Mouse (Mus musculus) MEL (cell line): ENCODE measurements around the gene Defb26. TPM values are rescaled to one million over a fixed set of nuclear protein-coding genes. Genes with fewer than 3 reads are reported as not detected.

Experiments
- DNase-seq: peaks from one replicate; pipeline ENCODE4 v3.0.0; 2011; ENCODE audit warnings: low read depth, low spot score
- H3K27ac ChIP-seq: 2 replicates; pipeline ENCODE4 v1.5.1; 2012; ENCODE audit warnings: low read depth, mild to moderate bottlenecking, control low read depth, low read length, moderate library complexity; ENCODE audit not compliant: control insufficient read depth
- H3K27me3 ChIP-seq, 2 experiments: fragments of 150-350 bp in 1 of 2; sonication (generic) in 1 of 2; 2 replicates each; pipeline ENCODE4 v1.6.1; 2012; ENCODE audit warnings: low read length in 2 of 2, mild to moderate bottlenecking in 2 of 2, improper control_type of control experiment in 1 of 2, moderate library complexity in 1 of 2; ENCODE audit not compliant: insufficient read depth in 2 of 2, control insufficient read depth in 1 of 2
- H3K36me3 ChIP-seq, 2 experiments: 2 replicates each; pipeline ENCODE4 v1.6.1; 2012 to 2014; ENCODE audit warnings: low read length in 2 of 2, improper control_type of control experiment in 1 of 2, inconsistent platforms in 1 of 2, mild to moderate bottlenecking in 1 of 2; ENCODE audit not compliant: insufficient read depth in 2 of 2, control insufficient read depth in 1 of 2
- H3K4me1 ChIP-seq, 2 experiments: fragments of 150-350 bp in 1 of 2; sonication (generic) in 1 of 2; 2 replicates each; pipeline ENCODE4 v1.6.1; 2012; ENCODE audit warnings: low read length in 2 of 2, improper control_type of control experiment in 1 of 2, mild to moderate bottlenecking in 1 of 2; ENCODE audit not compliant: insufficient read depth in 2 of 2, control insufficient read depth in 1 of 2
- H3K4me3 ChIP-seq, 2 experiments: fragments of 150-350 bp in 1 of 2; sonication (generic) in 1 of 2; 2 replicates each; pipeline ENCODE4 v1.5.1; 2012; ENCODE audit warnings: low read depth in 2 of 2, low read length in 2 of 2, mild to moderate bottlenecking in 2 of 2, moderate library complexity in 2 of 2, control low read depth in 1 of 2, improper control_type of control experiment in 1 of 2; ENCODE audit not compliant: control insufficient read depth in 1 of 2, insufficient read depth in 1 of 2
- H3K79me2 ChIP-seq: 2 replicates; pipeline ENCODE4 v1.6.1; 2012; ENCODE audit warnings: mild to moderate bottlenecking, low read length, moderate library complexity; ENCODE audit not compliant: control insufficient read depth, poor library complexity, insufficient read depth
- H3K9ac ChIP-seq: 2 replicates; pipeline ENCODE4 v1.6.1; 2012; ENCODE audit warnings: low read depth, mild to moderate bottlenecking, control low read depth, low read length, moderate library complexity; ENCODE audit not compliant: control insufficient read depth, poor library complexity, severe bottlenecking
- H3K9me3 ChIP-seq: fragments of 150-350 bp; sonication (generic); replicated peaks from 2 replicates; pipeline ENCODE4 v1.6.1; 2012; ENCODE audit warnings: mild to moderate bottlenecking, low read length, improper control_type of control experiment, moderate library complexity; ENCODE audit not compliant: insufficient read depth
- BHLHE40 ChIP-seq: IDR thresholded peaks from 2 replicates; pipeline ENCODE4 v1.6.1; 2012; ENCODE audit warnings: low read depth, mild to moderate bottlenecking, inconsistent platforms, low read length, improper control_type of control experiment, borderline replicate concordance
- CHD1 ChIP-seq: IDR thresholded peaks from 2 replicates; pipeline ENCODE4 v1.6.1; 2012; ENCODE audit warnings: low read depth, mild to moderate bottlenecking, inconsistent platforms, low read length, improper control_type of control experiment
- CHD2 ChIP-seq: IDR thresholded peaks from 2 replicates; pipeline ENCODE4 v1.6.1; 2011; ENCODE audit warnings: low read length, improper control_type of control experiment
- EP300 ChIP-seq, 2 experiments: IDR thresholded peaks; 2 replicates each; pipeline ENCODE4 v1.6.1; 2011; ENCODE audit warnings: improper control_type of control experiment in 2 of 2, low read length in 2 of 2, low read depth in 1 of 2, mild to moderate bottlenecking in 1 of 2
- ETS1 ChIP-seq: IDR thresholded peaks from 2 replicates; pipeline ENCODE4 v1.6.1; 2012; ENCODE audit warnings: low read depth, mild to moderate bottlenecking, inconsistent platforms, low read length, improper control_type of control experiment, moderate library complexity
- HCFC1 ChIP-seq: IDR thresholded peaks from 2 replicates; pipeline ENCODE4 v1.6.1; 2012; ENCODE audit warnings: low read depth, mild to moderate bottlenecking, inconsistent platforms, low read length, improper control_type of control experiment, moderate library complexity
- MAZ ChIP-seq: IDR thresholded peaks from 2 replicates; pipeline ENCODE4 v1.6.1; 2012; ENCODE audit warnings: low read depth, mild to moderate bottlenecking, inconsistent platforms, low read length, improper control_type of control experiment
- MEF2A ChIP-seq: IDR thresholded peaks from 2 replicates; pipeline ENCODE4 v1.6.1; 2014; ENCODE audit warnings: low read depth, mild to moderate bottlenecking, inconsistent platforms, low read length, improper control_type of control experiment; ENCODE audit not compliant: poor library complexity, insufficient replicate concordance, severe bottlenecking; ENCODE audit errors: extremely low read depth
- MXI1 ChIP-seq: IDR thresholded peaks from 2 replicates; pipeline ENCODE4 v1.6.1; 2011; ENCODE audit warnings: mild to moderate bottlenecking, low read depth, low read length, improper control_type of control experiment
- MYB ChIP-seq: IDR thresholded peaks from 2 replicates; pipeline ENCODE4 v1.6.1; 2011; ENCODE audit warnings: mild to moderate bottlenecking, low read depth, low read length, improper control_type of control experiment
- NELFE ChIP-seq: IDR thresholded peaks from 2 replicates; pipeline ENCODE4 v1.6.1; 2011; ENCODE audit warnings: low read depth, low read length, improper control_type of control experiment
- POLR2A ChIP-seq, 2 experiments: IDR thresholded peaks; 2 replicates each; pipeline ENCODE4 v1.6.1; 2011 to 2012; ENCODE audit warnings: low read length in 2 of 2, mild to moderate bottlenecking in 2 of 2, control low read depth in 1 of 2, improper control_type of control experiment in 1 of 2, low read depth in 1 of 2, moderate library complexity in 1 of 2; ENCODE audit not compliant: control insufficient read depth in 1 of 2, insufficient read depth in 1 of 2, poor library complexity in 1 of 2
- POLR2AphosphoS2 ChIP-seq: IDR thresholded peaks from 2 replicates; pipeline ENCODE4 v1.6.1; 2011; ENCODE audit warnings: low read length, improper control_type of control experiment
- POLR2AphosphoS5 ChIP-seq: IDR thresholded peaks from 2 replicates; pipeline ENCODE4 v1.6.1; 2012; ENCODE audit warnings: low read depth, borderline replicate concordance, mild to moderate bottlenecking, inconsistent platforms, low read length, moderate library complexity, mixed read lengths
- RAD21 ChIP-seq: IDR thresholded peaks from 2 replicates; pipeline ENCODE4 v1.6.1; 2011; ENCODE audit warnings: mild to moderate bottlenecking, low read depth, low read length, improper control_type of control experiment
- SIN3A ChIP-seq: IDR thresholded peaks from 2 replicates; pipeline ENCODE4 v1.6.1; 2012; ENCODE audit warnings: low read length, improper control_type of control experiment, inconsistent platforms
- USF1 ChIP-seq: IDR thresholded peaks from 2 replicates; pipeline ENCODE4 v1.6.1; 2014; ENCODE audit warnings: low read depth, mild to moderate bottlenecking, inconsistent platforms, low read length, improper control_type of control experiment, moderate library complexity
- polyA plus RNA-seq, 2 experiments: library from polyadenylated mRNA; stranded (reverse) in 1 of 2; unstranded in 1 of 2; fragments of >175 nt in 1 of 2; fragments of >200 nt in 1 of 2; gene quantifications; 2 replicates each; pipeline versions ENCODE4 v1.2.1 to v1.2.4; 2012; ENCODE audit warnings: low replicate concordance in 2 of 2, low read depth in 1 of 2; ENCODE audit not compliant: insufficient read length in 2 of 2, insufficient read depth in 1 of 2, missing spikeins in 1 of 2
- total RNA-seq: library from RNA; depleted of rRNA; stranded (reverse); fragments of 300-350 nt; gene quantifications from 2 replicates; pipeline ENCODE4 v1.2.3, GENCODE M21; 2012

Gene Defb26
- total and polyA plus RNA-seq, 3 experiments: not detected

GRCm38 (mm10) chr2:152481726-152482125, 29.8 kb downstream of the Defb26 start:
- Histone ChIP-seq H3K4me3 (no peak overlapping the region), H3K9me3 (no peaks in the 10 kb centered on the region), H3K79me2 (no peaks in the 10 kb centered on the region), H3K4me1 (no peaks in the 10 kb centered on the region), H3K27me3 (peaks cover 4 to 7% of the 10 kb centered on the region in 2 experiments), H3K27ac (no peak overlapping the region), H3K36me3 (no peaks in the 10 kb centered on the region), H3K9ac (no peak overlapping the region)
- no peak for DNase-seq
- TF ChIP-seq SIN3A (no peak), BHLHE40 (no peak), USF1 (no peak)

- Histone ChIP-seq H3K4me3 (no peak overlapping the region), H3K4me1 (no peaks in the 10 kb centered on the region), H3K9me3 (no peaks in the 10 kb centered on the region), H3K27me3 (peaks cover 4 to 7% of the 10 kb centered on the region in 2 experiments), H3K36me3 (no peaks in the 10 kb centered on the region), H3K27ac (no peak overlapping the region), H3K79me2 (no peaks in the 10 kb centered on the region), H3K9ac (no peak overlapping the region)
- peak; percentile 14 for DNase-seq
- TF ChIP-seq MYB (no peak), EP300 (IDR thresholded peaks at IDR 0.05; ENCODE audit: low read depth in 1 of 2, low read length in 2 of 2) (no peak), POLR2AphosphoS5 (no peak), MEF2A (no peak), SIN3A (no peak), MXI1 (no peak), CHD2 (no peak), RAD21 (no peak), MAZ (no peak), HCFC1 (no peak), ETS1 (no peak)
These were observed 30.6 kb downstream of the Defb26 start for GRCm38 (mm10) chr2:152480881-152481280.

GRCm38 (mm10) chr2:152476763-152477162, 34.7 kb downstream of the Defb26 start, which contains the start of gene Defb20:
Gene Defb20, plus strand, starts transcription at chr2:152477063.
- Histone ChIP-seq H3K27me3 (peaks cover 4 to 11% of the 10 kb centered on the region in 2 experiments), H3K27ac (no peak within 1 kb of the TSS), H3K9ac (no peak within 1 kb of the TSS), H3K9me3 (no peaks in the 10 kb centered on the region), H3K4me3 (no peak within 1 kb of the TSS), H3K36me3 (no peaks in the 10 kb centered on the region), H3K79me2 (no peaks in the 10 kb centered on the region), H3K4me1 (no peaks in the 10 kb centered on the region)
- no peak for TF ChIP-seq POLR2AphosphoS2
- TF ChIP-seq NELFE: no peak
- no peak for TF ChIP-seq ETS1
- no peak for TF ChIP-seq BHLHE40
- no peak for TF ChIP-seq POLR2A (IDR thresholded peaks at IDR 0.05; ENCODE audit: control insufficient read depth in 1 of 2, insufficient read depth in 1 of 2, low read depth in 1 of 2, low read length in 2 of 2, poor library complexity in 1 of 2)
- TF ChIP-seq CHD1: no peak
- no peak for TF ChIP-seq USF1
- no peak for DNase-seq
